Mouse (Mus musculus): Measurements from ENCODE around the gene Clec18a.

DNA sequence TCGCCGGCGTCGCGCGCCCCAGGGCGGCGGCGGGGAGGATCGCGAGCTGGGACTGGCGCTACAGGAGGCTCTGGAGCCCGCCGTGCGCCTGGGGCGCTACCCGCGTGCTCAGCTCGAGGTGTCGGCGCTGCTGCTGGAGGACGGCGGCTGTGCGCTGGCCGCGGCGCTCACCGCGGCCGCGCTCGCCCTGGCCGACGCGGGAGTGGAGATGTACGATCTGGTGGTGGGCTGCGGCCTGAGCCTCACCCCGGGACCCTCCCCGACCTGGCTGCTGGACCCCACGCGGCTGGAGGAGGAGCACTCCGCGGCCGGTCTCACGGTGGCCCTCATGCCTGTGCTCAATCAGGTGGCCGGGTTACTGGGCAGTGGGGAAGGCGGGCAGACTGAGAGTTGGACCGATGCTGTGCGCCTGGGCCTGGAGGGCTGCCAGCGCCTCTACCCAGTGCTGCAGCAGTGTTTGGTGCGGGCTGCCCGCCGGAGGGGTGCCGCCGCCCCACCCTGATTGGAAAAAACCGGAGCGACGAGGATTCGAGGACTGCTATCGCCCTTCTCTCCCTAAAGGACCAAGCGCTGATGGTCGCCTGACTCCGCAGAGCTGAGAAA is 35.4 kb downstream of the Clec18a start:
- no peak for TF ChIP-seq CTCF (IDR thresholded peaks at IDR 0.05; ENCODE audit: low read depth, low read length)
- no peak for TF ChIP-seq POLR2A (IDR thresholded peaks at IDR 0.05; ENCODE audit: extremely low read depth, insufficient read depth, low read length)

Measured in liver, adult 2 months (tissue).